Mouse (Mus musculus): ENCODE data around the gene Washc1.
"Not testable (repeated sequence)": the region's sequence is repeated elsewhere in the genome, so short reads cannot be mapped to it uniquely, and the experiment has no call there.

DNA sequence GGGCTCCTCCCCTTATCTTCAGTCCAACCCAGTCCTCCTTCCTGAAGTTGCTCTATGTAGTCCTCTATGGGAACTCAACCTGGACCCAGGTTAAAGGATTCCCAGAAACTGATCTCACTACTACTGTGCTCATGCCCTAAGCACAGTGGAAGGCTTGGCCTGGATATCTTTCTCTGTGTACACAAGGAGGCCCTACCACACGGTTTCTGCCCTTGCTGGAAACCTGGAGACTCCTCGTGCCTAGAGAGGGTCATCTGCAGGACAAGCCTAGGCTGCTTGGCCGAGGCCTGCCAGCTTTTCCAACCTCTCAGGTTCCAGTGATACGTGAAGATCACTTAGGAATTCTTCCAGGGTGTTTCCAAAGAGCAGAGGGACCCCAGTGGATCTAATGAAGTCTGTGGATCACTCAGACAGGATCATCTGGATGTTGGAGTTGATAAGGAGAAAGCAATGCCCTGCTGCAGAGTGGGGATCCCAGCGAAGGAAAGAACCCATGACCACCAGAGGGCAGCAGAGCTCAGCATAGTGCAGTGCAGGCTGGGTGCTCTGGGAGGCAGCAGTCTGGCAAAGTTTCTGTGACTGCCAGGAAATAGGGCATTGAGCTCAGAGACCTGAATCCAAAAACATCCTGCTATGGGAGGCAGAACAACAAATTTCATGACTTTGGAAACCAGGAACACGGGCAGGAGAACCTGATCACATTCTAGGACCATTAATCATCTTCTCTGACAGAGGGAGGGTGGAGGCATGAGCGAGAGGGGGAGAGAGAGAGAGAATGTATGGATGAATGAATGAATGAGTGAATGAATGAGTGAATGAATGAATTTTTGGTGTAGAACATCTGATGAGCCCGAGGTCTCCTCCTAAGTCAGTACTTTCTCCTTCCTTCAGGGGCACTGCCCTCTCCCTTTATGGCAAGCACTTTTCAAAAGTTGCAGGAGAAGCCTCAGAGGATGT lies 41.6 kb downstream of the Washc1 start:
- not testable (repeated sequence) for TF ChIP-seq CTCF (IDR thresholded peaks at IDR 0.05; ENCODE audit: insufficient read depth, low read length); POLR2A (IDR thresholded peaks at IDR 0.05; ENCODE audit: borderline replicate concordance, extremely low read depth, low read depth, low read length)
